Mouse (Mus musculus) CH12.LX (cell line): ENCODE measurements at regions not wholly inside any gene's neighbourhood (a gene's known extent, or its start where the extent isn't known, plus 50 kb on each side); places are given as distances from the start of the nearest gene placed in this dataset.

Source experiments
- DNase-seq: peaks from one replicate; pipeline ENCODE4 v3.0.0-alpha.2; 2013; ENCODE audit errors: extremely low read depth
- H3K27ac ChIP-seq: 2 replicates; pipeline ENCODE4 v1.5.1; 2012; ENCODE audit warnings: low read depth, mild to moderate bottlenecking, control low read depth, moderate library complexity; ENCODE audit not compliant: insufficient read depth
- H3K27me3 ChIP-seq: replicated peaks from 2 replicates; pipeline ENCODE3; 2012; ENCODE audit warnings: inconsistent platforms
- H3K36me3 ChIP-seq, 2 experiments: replicated peaks in 1 of 2; 2 replicates each; pipeline versions ENCODE3 to v1.6.1; 2012; ENCODE audit warnings: inconsistent platforms in 1 of 2, low read length in 1 of 2, mild to moderate bottlenecking in 1 of 2, mixed read lengths in 1 of 2, moderate library complexity in 1 of 2; ENCODE audit not compliant: control insufficient read depth in 1 of 2, insufficient read depth in 1 of 2
- H3K4me1 ChIP-seq, 2 experiments: 2 replicates each; pipeline ENCODE4 v1.6.1; 2012; ENCODE audit warnings: inconsistent platforms in 1 of 2, moderate library complexity in 1 of 2; ENCODE audit not compliant: insufficient read depth in 2 of 2, control insufficient read depth in 1 of 2
- H3K4me2 ChIP-seq: 2 replicates; pipeline ENCODE4 v1.6.1; 2012; ENCODE audit warnings: low read depth, mild to moderate bottlenecking, control low read depth; ENCODE audit not compliant: poor library complexity, insufficient read depth, severe bottlenecking
- H3K4me3 ChIP-seq, 3 experiments: fragments of 150-350 bp in 1 of 3; sonication (generic) in 1 of 3; replicated peaks in 1 of 3; 2 replicates each; pipeline versions ENCODE3 to v1.5.1; 2011 to 2012; ENCODE audit warnings: low read depth in 2 of 3, low read length in 2 of 3, mild to moderate bottlenecking in 2 of 3, moderate library complexity in 2 of 3, control low read depth in 1 of 3, improper control_type of control experiment in 1 of 3, inconsistent platforms in 1 of 3, mixed read lengths in 1 of 3; ENCODE audit not compliant: poor library complexity in 1 of 3
- H3K79me2 ChIP-seq: replicated peaks from 2 replicates; pipeline ENCODE4 v1.6.1; 2012; ENCODE audit warnings: mild to moderate bottlenecking, moderate library complexity; ENCODE audit not compliant: control insufficient read depth, poor library complexity, insufficient read depth, severe bottlenecking; ENCODE audit errors: extremely low read depth
- H3K9ac ChIP-seq: 2 replicates; pipeline ENCODE4 v1.6.1; 2012; ENCODE audit warnings: low read depth, mild to moderate bottlenecking, control low read depth, moderate library complexity; ENCODE audit not compliant: insufficient read depth
- H3K9me3 ChIP-seq: replicated peaks from 2 replicates; pipeline ENCODE3; 2012; ENCODE audit warnings: low read length, inconsistent platforms, mixed read lengths
- CTCF ChIP-seq, 2 experiments: IDR thresholded peaks in 1 of 2; conservative IDR thresholded peaks in 1 of 2; 2 replicates each; pipeline ENCODE4 v1.5.1; 2011 to 2012; ENCODE audit warnings: low read depth in 2 of 2, low read length in 2 of 2, improper control_type of control experiment in 1 of 2, inconsistent platforms in 1 of 2, mild to moderate bottlenecking in 1 of 2, moderate library complexity in 1 of 2
- ELF1 ChIP-seq: IDR thresholded peaks from 2 replicates; pipeline ENCODE4 v1.6.1; 2014; ENCODE audit warnings: low read depth, mild to moderate bottlenecking, inconsistent platforms, low read length, improper control_type of control experiment
- EP300 ChIP-seq: IDR thresholded peaks from 2 replicates; pipeline ENCODE4 v1.6.1; 2011; ENCODE audit warnings: low read length, improper control_type of control experiment
- GABPA ChIP-seq: IDR thresholded peaks from 2 replicates; pipeline ENCODE4 v1.6.1; 2012; ENCODE audit warnings: low read depth, low read length, improper control_type of control experiment, inconsistent platforms; ENCODE audit not compliant: insufficient replicate concordance
- IRF4 ChIP-seq: IDR thresholded peaks from 2 replicates; pipeline ENCODE4 v1.6.1; 2014; ENCODE audit warnings: low read depth, mild to moderate bottlenecking, inconsistent platforms, low read length, improper control_type of control experiment
- KAT2A ChIP-seq: IDR thresholded peaks from 2 replicates; pipeline ENCODE4 v1.6.1; 2012; ENCODE audit warnings: low read length, improper control_type of control experiment, inconsistent platforms; ENCODE audit not compliant: insufficient replicate concordance
- MAFK ChIP-seq: IDR thresholded peaks from 2 replicates; pipeline ENCODE4 v1.6.1; 2011; ENCODE audit warnings: low read length, improper control_type of control experiment; ENCODE audit not compliant: insufficient replicate concordance
- MAX ChIP-seq: IDR thresholded peaks from 2 replicates; pipeline ENCODE4 v1.6.1; 2011; ENCODE audit warnings: low read length, improper control_type of control experiment
- MYC ChIP-seq: IDR thresholded peaks from 2 replicates; pipeline ENCODE4 v1.6.1; 2011; ENCODE audit warnings: low read depth, mild to moderate bottlenecking, improper control_type of control experiment, low read length
- NELFE ChIP-seq: IDR thresholded peaks from 2 replicates; pipeline ENCODE4 v1.6.1; 2011; ENCODE audit warnings: low read depth, low read length, improper control_type of control experiment
- POLR2AphosphoS2 ChIP-seq: IDR thresholded peaks from 2 replicates; pipeline ENCODE4 v1.6.1; 2011; ENCODE audit warnings: low read depth, low read length, improper control_type of control experiment
- RAD21 ChIP-seq: IDR thresholded peaks from 2 replicates; pipeline ENCODE4 v1.6.1; 2011; ENCODE audit warnings: low read depth, mild to moderate bottlenecking, low read length, improper control_type of control experiment, moderate library complexity
- TBP ChIP-seq: conservative IDR thresholded peaks from 2 replicates; pipeline ENCODE4 v1.6.1; 2011; ENCODE audit warnings: low read depth, low read length, improper control_type of control experiment
- TCF12 ChIP-seq: IDR thresholded peaks from 2 replicates; pipeline ENCODE4 v1.6.1; 2014; ENCODE audit warnings: low read depth, mild to moderate bottlenecking, inconsistent platforms, low read length, improper control_type of control experiment
- UBTF ChIP-seq: IDR thresholded peaks from 2 replicates; pipeline ENCODE4 v1.6.1; 2012; ENCODE audit warnings: low read depth, mild to moderate bottlenecking, inconsistent platforms, low read length, improper control_type of control experiment, moderate library complexity
- USF1 ChIP-seq: IDR thresholded peaks from 2 replicates; pipeline ENCODE4 v1.6.1; 2014; ENCODE audit warnings: low read depth, mild to moderate bottlenecking, inconsistent platforms, low read length, improper control_type of control experiment
- USF2 ChIP-seq: conservative IDR thresholded peaks from 2 replicates; pipeline ENCODE4 v1.6.1; 2011; ENCODE audit warnings: low read depth, low read length, improper control_type of control experiment
- ZC3H11A ChIP-seq: IDR thresholded peaks from 2 replicates; pipeline ENCODE4 v1.6.1; 2012; ENCODE audit warnings: low read depth, mild to moderate bottlenecking, inconsistent platforms, low read length, improper control_type of control experiment
- ZKSCAN1 ChIP-seq: IDR thresholded peaks from 2 replicates; pipeline ENCODE4 v1.6.1; 2012; ENCODE audit warnings: low read depth, inconsistent platforms, low read length, improper control_type of control experiment, borderline replicate concordance
- ZMIZ1 ChIP-seq: IDR thresholded peaks from 2 replicates; pipeline ENCODE4 v1.6.1; 2012; ENCODE audit warnings: low read depth, mild to moderate bottlenecking, inconsistent platforms, low read length, improper control_type of control experiment
- dilution Hi-C: fragments of 300-500 bp; cut with MboI; formaldehyde crosslinking; loops from 2 replicates; pipeline ENCODE4 v1.14.3; 2020; ENCODE audit warnings: low sequenced_read_pairs; ENCODE audit not compliant: extremely low pct_unique_long_range_greater_than_20kb, extremely low pct_ligation_motif_present
- in situ Hi-C: fragments of 300-500 bp; cut with MboI; formaldehyde crosslinking; loops from 3 replicates; pipeline ENCODE4 v1.14.3; 2019; ENCODE audit warnings: low sequenced_read_pairs, low pct_ligation_motif_present, low pct_unique_long_range_greater_than_20kb, mixed read lengths

- no peaks in the 10 kb centered on the region for H3K27me3 ChIP-seq
- TF ChIP-seq NELFE (no peak), UBTF (no peak), GABPA (no peak), KAT2A (no peak), POLR2AphosphoS2 (no peak), USF2 (no peak), ZMIZ1 (no peak), MAX (no peak), ZC3H11A (no peak), TBP (no peak), MYC (no peak), ELF1 (no peak), TCF12 (no peak), EP300 (no peak)
- TF ChIP-seq, all 38 proteins: peak for 0
- Histone ChIP-seq H3K9me3 (no peaks in the 10 kb centered on the region), H3K79me2 (no peaks in the 10 kb centered on the region), H3K36me3 (no peaks in the 10 kb centered on the region), H3K4me3 (no peak overlapping the region), H3K27ac (no peak overlapping the region), H3K4me2 (no peak overlapping the region), H3K9ac (no peak overlapping the region), H3K4me1 (peaks cover 0 to 9% of the 10 kb centered on the region in 2 experiments; a peak in 2 of 4 replicates)
- dilution Hi-C loops: no loop called here
- no peak for DNase-seq
- in situ Hi-C loops: no loop called here
Measured at GRCm38 (mm10) chr14:25173873-25174272, 285.1 kb upstream of the Zmiz1 start.

DNA sequence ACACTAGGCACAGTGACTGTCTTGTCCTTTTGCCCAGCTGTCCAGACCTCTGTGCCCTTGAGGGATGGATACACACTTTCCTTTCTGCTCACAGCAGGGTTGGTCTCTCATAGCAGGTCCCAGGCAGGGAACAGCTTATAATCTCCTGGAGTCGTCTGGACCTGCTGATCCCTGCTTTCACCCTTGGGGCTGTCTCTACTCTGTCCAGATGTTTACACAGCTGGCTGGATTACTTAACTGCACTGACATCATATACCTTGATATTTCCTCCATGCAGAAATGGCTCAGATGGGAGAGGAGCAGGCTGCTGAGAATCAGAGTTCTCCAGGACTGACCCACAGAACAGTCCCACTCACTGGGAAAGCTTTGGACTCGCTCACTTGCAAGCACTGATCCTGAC lies 284.6 kb upstream of the Zmiz1 start:
- H3K4me2 ChIP-seq: no peak overlapping the region
- TF ChIP-seq MAFK (no peak), RAD21 (no peak), EP300 (no peak)
- no peaks in the 10 kb centered on the region for H3K79me2 ChIP-seq
- no peak overlapping the region for H3K9ac ChIP-seq
- no peak overlapping the region for H3K4me3 ChIP-seq
- in situ Hi-C loops (no loop called here), dilution Hi-C loops (no loop called here)
- no peaks in the 10 kb centered on the region for H3K9me3 ChIP-seq
- no peaks in the 10 kb centered on the region for H3K36me3 ChIP-seq
- peaks cover 0 to 9% of the 10 kb centered on the region in 2 experiments; a peak in 2 of 4 replicates for H3K4me1 ChIP-seq
- no peak overlapping the region for H3K27ac ChIP-seq
- H3K27me3 ChIP-seq: no peaks in the 10 kb centered on the region
- no peak for DNase-seq

- DNase-seq: peak; percentile 7
- Histone ChIP-seq H3K9me3 (no peaks in the 10 kb centered on the region), H3K27me3 (no peaks in the 10 kb centered on the region)
Measured at GRCm38 (mm10) chr14:25176206-25176605, 282.8 kb upstream of the Zmiz1 start.

More at GRCm38 (mm10) chr14:25176206-25176605, 282.8 kb upstream of the Zmiz1 start:
- Histone ChIP-seq H3K79me2 (no peaks in the 10 kb centered on the region), H3K36me3 (no peaks in the 10 kb centered on the region), H3K4me1 (peaks cover 0 to 9% of the 10 kb centered on the region in 2 experiments; a peak in 2 of 4 replicates), H3K4me2 (no peak overlapping the region), H3K27ac (no peak overlapping the region), H3K4me3 (no peak overlapping the region)
- in situ Hi-C loops (no loop called here), dilution Hi-C loops (no loop called here)
- TF ChIP-seq IRF4: no peak
- no peak for TF ChIP-seq USF1
- no peak for TF ChIP-seq ZKSCAN1
- no peak for TF ChIP-seq TCF12
- no peak for TF ChIP-seq CTCF (conservative IDR thresholded peaks at IDR 0.05 in 1 of 2, IDR thresholded peaks at IDR 0.05 in 1 of 2; ENCODE audit: low read depth in 2 of 2, low read length in 2 of 2)
- TF ChIP-seq, all 38 proteins: peak for 0
- H3K9ac ChIP-seq: no peak overlapping the region
